Mouse (Mus musculus) intestine, embryonic 15.5 days (tissue): ENCODE measurements around the gene Ccdc69. TPM values are rescaled to one million over a fixed set of nuclear protein-coding genes. Genes with fewer than 3 reads are reported as not detected.
"Not testable (repeated sequence)": the region's sequence is repeated elsewhere in the genome, so short reads cannot be mapped to it uniquely, and the experiment has no call there.

Source experiments
- ATAC-seq: fragments of 200-750 bp; cut with Nextera tagmentation; 2 replicates; pipeline ENCODE4 v1.8.0; 2017; ENCODE audit warnings: moderate TSS enrichment, moderate library complexity
- H3K27ac ChIP-seq: fragments of 300-500 bp; sonication (generic); 2 replicates; pipeline ENCODE4 v1.5.1; 2015; ENCODE audit warnings: mild to moderate bottlenecking, inconsistent platforms
- H3K27me3 ChIP-seq: fragments of 300-500 bp; sonication (generic); replicated peaks from 2 replicates; pipeline ENCODE4 v1.6.1; 2015; ENCODE audit warnings: inconsistent platforms
- H3K36me3 ChIP-seq: fragments of 300-500 bp; sonication (generic); 2 replicates; pipeline ENCODE4 v1.6.1; 2015; ENCODE audit warnings: inconsistent platforms
- H3K4me1 ChIP-seq: fragments of 300-500 bp; sonication (generic); replicated peaks from 2 replicates; pipeline ENCODE4 v1.6.1; 2015; ENCODE audit warnings: inconsistent platforms
- H3K4me2 ChIP-seq: fragments of 300-500 bp; sonication (generic); replicated peaks from 2 replicates; pipeline ENCODE4 v1.6.1; 2015; ENCODE audit warnings: mild to moderate bottlenecking, inconsistent platforms
- H3K4me3 ChIP-seq: fragments of 300-500 bp; sonication (generic); replicated peaks from 2 replicates; pipeline ENCODE4 v1.5.1; 2015; ENCODE audit warnings: inconsistent platforms
- H3K9ac ChIP-seq: fragments of 300-500 bp; sonication (generic); 2 replicates; pipeline ENCODE4 v1.6.1; 2015; ENCODE audit warnings: inconsistent platforms
- H3K9me3 ChIP-seq: fragments of 300-500 bp; sonication (generic); 2 replicates; pipeline ENCODE4 v1.6.1; 2016; ENCODE audit warnings: inconsistent platforms
- WGBS: fragments of 180-500 bp; shearing (Covaris S2); methylation state at CpG from one replicate; pipeline ENCODE4 v1.1.7; 2015; 5-methylcytosine and 5-hydroxymethylcytosine counted together
- polyA plus RNA-seq: library from polyadenylated mRNA; unstranded; fragments of >200 nt; fragmentation: Nextera tagmentation; extraction: Ambion mirVana; gene quantifications from 2 replicates; pipeline ENCODE4 v1.2.1, GENCODE M21; 2015

Gene Ccdc69
- polyA plus RNA-seq, 1 experiment from 2014 or later: 2.6 TPM

GRCm38 (mm10) chr11:55109521-55110300 is 31.8 kb upstream of the Ccdc69 start:
- H3K27ac ChIP-seq: no peak overlapping the region
- H3K4me2 ChIP-seq: no peak overlapping the region
- no peaks in the 10 kb centered on the region for H3K9me3 ChIP-seq
- no peak for ATAC-seq
- no peak overlapping the region for H3K9ac ChIP-seq
- no peaks in the 10 kb centered on the region for H3K27me3 ChIP-seq
- 0 out of 2 replicates have a peak, but pooled peaks cover 6% of the 10 kb centered on the region for H3K4me1 ChIP-seq
- no peak overlapping the region for H3K4me3 ChIP-seq
- H3K36me3 ChIP-seq: no peaks in the 10 kb centered on the region
- 93% methylated on average over 7 of the region's 7 CpGs for WGBS

GRCm38 (mm10) chr11:55106636-55107035 is 28.7 kb upstream of the Ccdc69 start:
- no peaks in the 10 kb centered on the region for H3K27me3 ChIP-seq
- H3K9me3 ChIP-seq: no peaks in the 10 kb centered on the region
- H3K9ac ChIP-seq: no peak overlapping the region
- WGBS: 89% methylated on average over 1 of the region's 1 CpGs
- ATAC-seq: no peak
- H3K27ac ChIP-seq: no peak overlapping the region
- H3K4me1 ChIP-seq: 0 out of 2 replicates have a peak, but pooled peaks cover 6% of the 10 kb centered on the region
- no peak overlapping the region for H3K4me3 ChIP-seq
- no peaks in the 10 kb centered on the region for H3K36me3 ChIP-seq
- H3K4me2 ChIP-seq: no peak overlapping the region

GRCm38 (mm10) chr11:55105389-55105788 is 27.5 kb upstream of the Ccdc69 start:
- Histone ChIP-seq H3K9me3 (no peaks in the 10 kb centered on the region), H3K27me3 (no peaks in the 10 kb centered on the region), H3K4me3 (no peak overlapping the region), H3K4me2 (no peak overlapping the region), H3K36me3 (no peaks in the 10 kb centered on the region), H3K9ac (no peak overlapping the region), H3K27ac (no peak overlapping the region), H3K4me1 (no peaks in the 10 kb centered on the region)
- WGBS: 65% methylated on average over 4 of the region's 4 CpGs
- no peak for ATAC-seq

- 88% methylated on average over 3 of the region's 3 CpGs for WGBS
- no peak for ATAC-seq
Observed at GRCm38 (mm10) chr11:55103229-55103628, 25.3 kb upstream of the Ccdc69 start.

GRCm38 (mm10) chr11:55102015-55102414 is 24.1 kb upstream of the Ccdc69 start:
- no peaks in the 10 kb centered on the region for H3K36me3 ChIP-seq
- no peaks in the 10 kb centered on the region for H3K27me3 ChIP-seq
- WGBS: 90% methylated on average over 3 of the region's 3 CpGs
- no peak overlapping the region for H3K9ac ChIP-seq
- H3K4me1 ChIP-seq: peaks cover 2% of the 10 kb centered on the region; the same call in 1 of the 2 replicates
- H3K27ac ChIP-seq: no peak overlapping the region
- no peak for ATAC-seq
- no peak overlapping the region for H3K4me2 ChIP-seq
- H3K9me3 ChIP-seq: no peaks in the 10 kb centered on the region
- H3K4me3 ChIP-seq: no peak overlapping the region

More at GRCm38 (mm10) chr11:55103229-55103628, 25.3 kb upstream of the Ccdc69 start:
- Histone ChIP-seq H3K27ac (no peak overlapping the region), H3K27me3 (no peaks in the 10 kb centered on the region), H3K4me2 (no peak overlapping the region), H3K4me1 (no peaks in the 10 kb centered on the region; the same call in 1 of the 2 replicates), H3K36me3 (no peaks in the 10 kb centered on the region), H3K9me3 (no peaks in the 10 kb centered on the region), H3K4me3 (no peak overlapping the region), H3K9ac (no peak overlapping the region)

- Histone ChIP-seq H3K4me3 (no peak overlapping the region), H3K27me3 (no peaks in the 10 kb centered on the region), H3K36me3 (no peaks in the 10 kb centered on the region), H3K9ac (no peak overlapping the region), H3K27ac (no peak overlapping the region), H3K4me2 (no peak overlapping the region), H3K4me1 (peaks cover 5% of the 10 kb centered on the region; the same call in 1 of the 2 replicates), H3K9me3 (no peaks in the 10 kb centered on the region)
- 73% methylated on average over 4 of the region's 4 CpGs for WGBS
- no peak for ATAC-seq
Observed at GRCm38 (mm10) chr11:55099868-55100267, 21.9 kb upstream of the Ccdc69 start.

- ATAC-seq: no peak
- H3K4me1 ChIP-seq: peaks cover 5% of the 10 kb centered on the region; the same call in 1 of the 2 replicates
- no peak overlapping the region for H3K27ac ChIP-seq
- no peak overlapping the region for H3K4me3 ChIP-seq
- no peak overlapping the region for H3K9ac ChIP-seq
- H3K36me3 ChIP-seq: no peaks in the 10 kb centered on the region
- 90% methylated on average over 8 of the region's 8 CpGs for WGBS
- no peak overlapping the region for H3K4me2 ChIP-seq
- no peaks in the 10 kb centered on the region for H3K27me3 ChIP-seq
- H3K9me3 ChIP-seq: no peaks in the 10 kb centered on the region
Observed at GRCm38 (mm10) chr11:55099019-55099771, 21.3 kb upstream of the Ccdc69 start.

- Histone ChIP-seq H3K27ac (peak overlapping the region; percentile 30; the same call in 1 of the 2 replicates), H3K9me3 (no peaks in the 10 kb centered on the region), H3K4me3 (peak overlapping the region; percentile 55), H3K27me3 (no peaks in the 10 kb centered on the region), H3K4me2 (peak overlapping the region; percentile 83), H3K9ac (peak overlapping the region; percentile 59), H3K36me3 (no peaks in the 10 kb centered on the region), H3K4me1 (peaks cover 5% of the 10 kb centered on the region; the same call in 1 of the 2 replicates)
- 16% methylated on average over 24 of the region's 24 CpGs for WGBS
- no peak; the same call in 1 of the 2 replicates for ATAC-seq
Observed at GRCm38 (mm10) chr11:55098189-55098915, 20.4 kb upstream of the Ccdc69 start.

GRCm38 (mm10) chr11:55097463-55098188 is 19.7 kb upstream of the Ccdc69 start, which contains the start of gene Gm2a:
Gm2a (plus strand) TSS chr11:55098115.
- peak; percentile 97 for ATAC-seq
- peaks cover 5% of the 10 kb centered on the region; the same call in 1 of the 2 replicates for H3K4me1 ChIP-seq
- peak within 1 kb of the TSS; percentile 83 for H3K4me2 ChIP-seq
- H3K27me3 ChIP-seq: no peaks in the 10 kb centered on the region
- H3K9me3 ChIP-seq: no peaks in the 10 kb centered on the region
- WGBS: 2% methylated on average over 45 of the region's 45 CpGs
- H3K36me3 ChIP-seq: no peaks in the 10 kb centered on the region
- peak within 1 kb of the TSS; percentile 55 for H3K4me3 ChIP-seq
- H3K9ac ChIP-seq: peak within 1 kb of the TSS; percentile 59
- H3K27ac ChIP-seq: peak within 1 kb of the TSS; percentile 78

GRCm38 (mm10) chr11:55096731-55097462 is 19.0 kb upstream of the Ccdc69 start:
- H3K9me3 ChIP-seq: no peaks in the 10 kb centered on the region
- peak overlapping the region; percentile 36 for H3K4me3 ChIP-seq
- H3K4me2 ChIP-seq: peak overlapping the region; percentile 83
- H3K4me1 ChIP-seq: peaks cover 5% of the 10 kb centered on the region; the same call in 1 of the 2 replicates
- no peaks in the 10 kb centered on the region for H3K36me3 ChIP-seq
- no peak overlapping the region for H3K9ac ChIP-seq
- H3K27ac ChIP-seq: peak overlapping the region; percentile 78
- WGBS: 25% methylated on average over 11 of the region's 11 CpGs
- ATAC-seq: no peak
- H3K27me3 ChIP-seq: no peaks in the 10 kb centered on the region

GRCm38 (mm10) chr11:55096296-55096695 is 18.4 kb upstream of the Ccdc69 start:
- H3K36me3 ChIP-seq, ATAC-seq, H3K4me1 ChIP-seq, H3K27ac ChIP-seq, H3K4me3 ChIP-seq, H3K27me3 ChIP-seq, H3K9me3 ChIP-seq, H3K4me2 ChIP-seq, H3K9ac ChIP-seq: not testable (repeated sequence)
- WGBS: 82% methylated on average over 4 of the region's 4 CpGs
